Mouse (Mus musculus) kidney, adult 2 months (tissue): ENCODE results near the gene Gcnt3.

Experiments used
- CTCF ChIP-seq: fragments of 200-500 bp; conservative IDR thresholded peaks from 2 replicates; pipeline ENCODE4 v1.5.1; 2011; ENCODE audit warnings: low read depth, mild to moderate bottlenecking, control low read depth, low read length, moderate library complexity, mixed read lengths; ENCODE audit not compliant: insufficient read depth, insufficient read length
- POLR2A ChIP-seq: fragments of 200-500 bp; IDR thresholded peaks from one replicate; pipeline ENCODE4 v1.6.1; 2011; ENCODE audit warnings: low read depth, low read length, control low read depth

GRCm38 (mm10) chr9:70042137-70042536 lies 4.2 kb upstream of the Gcnt3 start:
- no peak for TF ChIP-seq CTCF
- TF ChIP-seq POLR2A = no peak
